Mouse (Mus musculus): ENCODE results near the gene Hist1h4f. TPM values are rescaled to one million over a fixed set of nuclear protein-coding genes. Genes with fewer than 3 reads are reported as not detected.
A peak's percentile ranks its signal among the peaks of the same experiment; 100 is the strongest.

Gene Hist1h4f
- total RNA-seq, 2 experiments from 2014 or later = 135 to 161 TPM

DNA sequence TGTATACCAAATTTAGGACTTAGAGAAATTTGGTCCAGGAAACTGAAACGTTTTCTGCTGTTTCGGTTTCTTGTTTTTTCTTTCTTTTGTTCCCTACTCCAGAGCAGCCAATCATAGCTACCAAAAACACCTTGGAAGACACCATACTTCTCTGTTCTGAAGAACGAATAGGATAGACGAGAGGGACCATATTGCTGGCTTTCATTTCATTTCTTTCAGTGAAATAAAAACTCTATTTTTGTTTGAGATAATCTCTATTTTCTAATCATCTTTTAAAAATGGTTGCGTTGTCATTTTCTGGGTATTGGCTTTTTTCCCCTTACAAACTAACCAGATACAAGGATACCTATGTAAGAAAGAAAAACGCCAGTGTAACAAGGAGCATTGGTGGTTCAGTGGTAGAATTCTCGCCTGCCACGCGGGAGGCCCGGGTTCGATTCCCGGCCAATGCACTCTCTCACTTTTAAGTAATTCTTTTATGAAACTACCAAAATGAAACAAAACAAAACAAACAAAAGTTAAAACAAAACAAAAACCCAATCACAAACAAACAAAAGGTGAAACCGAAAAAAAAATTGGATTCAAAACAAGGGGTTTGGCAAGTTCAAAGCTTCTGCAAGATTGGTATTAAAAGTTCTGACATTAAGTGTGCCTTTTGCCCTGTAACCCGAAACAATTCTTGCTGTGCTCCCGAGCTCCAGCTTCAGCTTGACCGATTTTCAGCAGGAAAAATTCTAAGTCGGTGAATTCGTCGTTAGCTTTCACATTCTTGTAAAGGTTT lies 34.4 kb downstream of the Hist1h4f start:
- DNase-seq (ENCODE audit: low spot score in 2 of 2) = peak; percentile 49 to 89

DNA sequence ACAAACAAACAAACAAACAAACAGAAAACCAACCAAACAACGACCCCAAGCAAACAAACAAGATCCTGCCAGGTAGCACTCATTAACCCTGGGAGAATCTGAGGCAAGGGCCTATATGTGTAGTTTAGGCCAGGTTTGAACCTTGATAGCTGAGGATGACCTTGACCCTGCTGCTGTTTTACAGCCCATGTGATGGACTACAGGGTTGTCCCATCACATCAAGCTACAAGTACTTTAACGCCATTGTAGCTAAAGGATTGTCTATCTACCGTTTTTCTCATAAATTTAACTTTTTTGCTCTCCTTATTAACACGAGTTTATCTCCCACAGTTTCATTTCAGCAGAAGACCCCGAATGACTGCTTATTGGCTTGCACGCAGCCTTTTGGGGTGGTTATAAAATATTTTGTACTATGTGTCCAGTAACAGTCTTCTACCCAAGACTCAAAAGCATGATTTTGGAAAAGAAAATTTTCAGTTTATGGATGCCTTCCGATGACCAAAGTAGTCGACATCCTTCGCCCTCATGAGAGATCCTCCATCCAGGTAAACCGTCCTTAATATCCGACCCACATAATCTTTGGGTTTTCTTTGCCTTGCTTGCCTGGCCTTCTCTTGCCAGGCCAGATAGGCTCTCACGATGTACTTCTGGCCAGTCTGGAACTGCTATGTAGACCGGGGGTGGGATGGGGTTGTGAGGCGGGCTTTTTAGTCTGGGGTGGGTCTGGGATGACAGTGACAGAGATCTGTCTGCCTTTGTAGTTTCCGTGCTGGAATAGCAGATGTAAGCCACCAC lies 35.4 kb downstream of the Hist1h4f start:
- no peak for DNase-seq (ENCODE audit: low spot score in 2 of 2)

DNA sequence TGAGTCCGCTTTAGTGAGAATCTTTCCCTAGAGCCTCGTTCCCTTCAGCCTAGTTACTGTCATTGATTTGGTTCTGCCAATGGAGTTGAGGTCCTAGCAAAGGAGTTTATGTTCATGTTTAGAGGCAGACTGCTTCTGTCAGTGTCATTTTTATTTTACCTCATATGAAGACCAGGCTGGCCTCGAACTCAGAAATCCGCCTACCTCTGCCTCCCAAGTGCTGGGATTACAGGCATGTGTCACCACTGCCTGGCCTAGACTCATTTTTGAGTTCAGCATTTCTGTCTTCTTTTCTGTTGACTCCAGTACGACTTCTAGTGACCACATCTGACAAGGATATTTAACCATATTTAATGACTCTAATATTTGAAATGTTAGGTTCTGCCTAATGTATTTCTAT lies 36.2 kb downstream of the Hist1h4f start:
- no peak for DNase-seq (ENCODE audit: low spot score in 2 of 2)

DNA sequence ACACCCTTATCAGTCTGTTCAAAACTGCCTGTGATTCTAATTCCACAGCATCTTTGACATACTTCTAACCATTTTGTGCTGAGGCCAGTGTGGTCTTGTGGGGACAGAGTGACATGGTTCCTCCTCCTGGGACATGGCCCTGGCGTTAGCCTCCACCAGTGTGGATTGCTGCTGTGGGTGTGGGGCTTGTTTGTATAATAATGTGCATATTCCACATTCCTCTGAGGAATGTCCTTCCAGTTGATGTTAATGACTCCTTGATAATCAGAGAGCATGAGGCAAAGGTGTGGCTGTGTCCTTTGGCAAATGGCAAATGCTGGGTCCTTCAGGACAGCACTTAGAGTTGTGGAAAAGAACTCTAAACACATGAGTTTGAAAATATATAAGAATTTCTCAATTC lies 37.9 kb downstream of the Hist1h4f start:
- DNase-seq (ENCODE audit: low spot score in 2 of 2) = no peak

DNA sequence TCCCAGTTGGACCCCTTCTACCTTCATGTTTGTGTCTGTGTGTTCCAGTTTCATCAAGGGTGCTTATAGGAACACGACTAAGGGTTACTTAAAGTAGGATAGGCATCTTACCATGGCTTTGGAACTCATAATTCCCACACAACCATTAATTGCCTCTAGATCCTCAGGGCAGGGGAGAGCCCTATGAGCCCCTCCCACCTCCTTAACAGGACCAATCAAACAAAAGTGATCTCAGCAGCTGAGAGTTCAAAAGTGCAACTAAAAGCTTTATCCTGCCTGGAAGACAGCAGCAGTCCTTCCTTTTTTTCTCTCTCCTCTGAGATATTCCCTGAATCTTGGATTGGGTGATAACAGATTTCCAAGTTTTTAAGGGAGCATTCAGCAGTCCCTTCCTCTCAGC lies 41.3 kb downstream of the Hist1h4f start:
- DNase-seq (ENCODE audit: low spot score in 2 of 2) = no peak

DNA sequence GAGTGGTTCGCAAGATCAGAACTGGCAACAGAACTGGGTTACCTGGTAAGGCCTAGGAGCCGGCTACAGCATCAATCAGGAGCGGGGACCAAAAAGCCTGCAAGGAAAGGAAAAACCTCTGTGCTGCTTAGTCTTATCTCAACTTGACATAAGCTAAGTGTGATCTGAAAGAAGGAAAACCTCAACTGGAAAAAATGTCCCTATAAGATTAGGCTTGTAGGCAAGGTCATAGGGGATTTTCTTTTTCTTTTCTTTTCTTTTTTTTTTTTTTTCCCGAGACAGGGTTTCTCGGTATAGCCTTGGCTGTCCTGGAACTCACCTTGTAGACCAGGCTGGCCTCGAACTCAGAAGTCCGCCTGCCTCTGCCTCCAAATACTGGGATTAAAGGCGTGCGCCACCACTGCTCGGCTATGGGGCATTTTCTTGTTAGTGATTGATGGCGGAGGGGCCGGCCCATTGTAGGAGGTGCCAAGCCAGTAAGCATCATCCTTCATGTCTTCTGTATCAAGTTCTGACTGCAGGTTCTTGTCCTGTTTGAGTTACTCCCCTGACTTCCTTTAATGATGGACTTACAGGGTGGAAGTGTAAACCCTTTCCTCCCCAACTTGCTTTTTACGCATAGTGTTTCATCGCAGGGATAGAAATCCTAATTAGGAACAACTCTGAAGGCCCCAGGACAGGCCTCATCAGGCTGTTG lies 44.5 kb downstream of the Hist1h4f start:
- DNase-seq (ENCODE audit: low spot score in 2 of 2) = no peak

DNA sequence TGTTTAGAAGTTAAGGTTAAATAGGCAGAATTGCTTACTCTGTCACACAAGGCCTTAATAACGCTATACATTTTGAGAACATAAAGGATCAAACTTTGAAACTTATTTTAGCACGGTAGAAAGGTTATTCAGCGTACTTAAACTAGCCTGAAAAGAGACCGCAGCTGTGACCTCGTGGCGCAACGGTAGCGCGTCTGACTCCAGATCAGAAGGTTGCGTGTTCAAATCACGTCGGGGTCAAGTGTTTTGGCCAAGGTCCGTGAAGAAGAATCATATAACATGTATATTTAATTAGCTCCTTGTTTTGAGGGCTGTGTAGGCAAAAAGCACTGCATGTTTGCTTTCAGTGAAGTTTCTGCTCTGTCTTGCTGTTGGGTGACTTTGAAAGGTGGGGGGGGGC lies 45.1 kb downstream of the Hist1h4f start:
- peak in 1 of 2 experiments; percentile 51 for DNase-seq (ENCODE audit: low spot score in 2 of 2)

DNA sequence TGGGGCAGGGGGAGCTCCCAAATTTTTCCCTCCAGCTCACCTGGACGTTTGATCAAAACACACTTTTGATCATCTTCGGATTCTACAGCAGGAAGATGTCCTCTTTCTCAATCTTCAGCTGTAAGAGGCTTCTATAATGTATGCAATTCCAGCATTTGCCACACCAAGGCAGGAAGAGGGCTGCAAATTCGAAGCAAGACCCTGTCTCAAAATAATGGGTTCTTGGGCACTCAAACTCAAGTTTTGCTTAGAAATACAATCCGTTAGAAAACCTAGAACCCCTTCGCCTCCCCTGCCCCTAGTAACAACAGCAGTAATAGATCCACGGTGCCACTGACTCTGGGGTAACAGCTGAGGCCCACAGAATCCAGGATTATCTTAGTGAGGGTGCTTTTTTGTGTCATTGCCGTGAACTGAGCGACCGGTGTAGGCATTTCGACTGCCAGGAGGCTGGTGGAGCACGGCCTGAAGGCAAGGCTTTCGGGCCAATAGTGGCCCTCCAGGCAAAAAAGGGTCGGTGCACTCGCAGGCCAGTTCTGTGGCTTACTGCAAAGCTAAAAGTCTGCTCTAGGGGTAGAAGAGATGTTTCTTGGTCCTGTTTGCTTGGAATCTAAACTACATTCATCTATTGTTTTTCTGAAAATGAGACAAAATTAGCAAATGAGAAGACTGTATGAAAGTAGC lies 45.6 kb downstream of the Hist1h4f start:
- no peak for DNase-seq (ENCODE audit: low spot score in 2 of 2)

DNA sequence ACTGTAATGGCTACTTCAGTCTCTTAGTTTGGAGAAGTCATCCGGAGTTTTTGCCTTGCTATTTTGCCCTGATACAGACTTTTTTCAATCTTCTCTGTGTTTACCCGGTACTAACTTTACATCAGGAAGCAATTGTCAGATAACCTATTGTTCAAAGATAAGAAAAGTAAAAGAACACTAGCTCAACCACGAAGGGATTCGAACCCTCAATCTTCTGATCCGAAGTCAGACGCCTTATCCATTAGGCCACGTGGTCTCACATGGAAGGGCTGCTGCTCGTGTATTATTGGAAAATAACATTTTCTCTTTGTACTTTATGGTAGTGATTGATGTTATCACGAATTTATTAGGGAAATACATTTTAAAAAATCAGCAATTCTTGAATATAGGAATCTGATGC lies 47.7 kb downstream of the Hist1h4f start:
- DNase-seq (ENCODE audit: low spot score in 2 of 2) = peak; percentile 30 to 90

DNA sequence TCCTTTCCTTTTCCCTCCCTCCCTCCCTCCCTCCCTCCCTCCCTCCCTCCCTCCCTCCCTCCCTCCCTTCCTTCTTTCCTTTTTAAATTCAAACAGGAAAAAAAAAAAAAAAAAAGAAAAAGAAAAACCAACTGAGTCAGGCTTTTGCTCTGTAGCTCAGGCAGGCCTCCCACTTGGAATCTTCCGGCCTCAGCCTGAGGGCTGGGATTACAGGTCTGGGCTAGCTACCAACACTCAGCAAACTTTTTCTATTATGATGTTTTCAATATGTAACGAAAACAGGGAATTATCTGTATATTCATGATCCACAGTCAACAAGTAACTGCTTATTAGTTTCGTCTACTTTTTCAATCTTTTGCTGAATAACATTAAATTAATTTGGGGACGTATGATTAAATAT lies 48.5 kb downstream of the Hist1h4f start:
- DNase-seq (ENCODE audit: low spot score in 2 of 2) = no peak

DNA sequence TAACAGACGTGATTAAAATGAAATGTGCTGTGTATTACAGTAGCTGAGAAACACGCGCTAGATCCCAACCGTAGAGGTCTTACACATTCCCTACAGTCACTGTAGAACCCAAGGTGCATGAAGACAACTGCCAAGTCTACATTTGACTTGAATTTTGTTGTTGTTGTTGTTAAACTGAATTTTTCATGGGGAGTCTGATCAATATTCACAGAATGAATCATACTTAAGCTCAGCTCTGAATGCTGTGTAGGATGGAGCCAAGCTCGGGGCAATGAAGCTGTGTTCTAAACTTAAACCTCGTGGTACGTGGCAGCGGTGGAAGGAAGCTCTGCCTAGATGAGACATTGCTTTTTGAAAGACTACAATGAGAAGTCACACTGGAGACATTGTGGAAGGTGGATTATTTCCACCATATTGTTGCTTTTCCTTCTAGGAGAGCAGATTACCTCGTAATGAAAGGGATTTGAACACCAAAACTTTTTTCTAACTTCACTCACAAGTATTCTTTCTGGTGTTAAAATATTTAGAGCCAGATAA lies 49.3 kb downstream of the Hist1h4f start:
- DNase-seq (ENCODE audit: low spot score in 2 of 2) = no peak

DNA sequence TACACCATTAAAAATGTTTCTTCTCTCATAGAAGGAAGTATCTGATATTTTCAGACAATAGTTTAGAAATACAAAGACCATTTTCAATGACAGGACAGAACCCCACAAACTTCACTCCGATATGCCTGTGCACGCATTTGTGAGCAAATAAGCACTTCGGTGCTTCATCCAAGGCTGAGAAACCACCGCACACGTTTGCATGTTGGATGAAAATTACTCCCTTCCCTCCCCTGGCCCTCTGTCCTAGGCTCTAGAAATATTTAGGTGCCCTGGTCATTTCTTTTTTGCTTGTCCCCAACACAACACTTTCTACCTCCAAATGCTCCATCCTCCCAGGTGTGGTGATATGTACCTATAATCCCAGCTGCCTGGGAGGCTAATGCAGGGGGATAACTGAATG lies 49.9 kb downstream of the Hist1h4f start:
- no peak for DNase-seq (ENCODE audit: low spot score in 2 of 2)

Small RNAs within 50 kb of the gene (microRNA-seq; reads per million reads assigned to microRNA genes)
- gene Gm44297 (0 reads per million in 2 experiments), gene Gm44359 (0 reads per million in 2 experiments), gene Gm44394 (0 reads per million in 2 experiments), gene n-TStga1 (0.59 to 0.99 reads per million in 2 experiments)

Other genes starting within 250 kb of the Hist1h4f start
- gene Zfp322a, start 182.4 kb downstream of the Hist1h4f start, total RNA-seq (2021) = 10 to 100 TPM; 30.8 to 31.6 TPM
- gene Abt1, start 127.8 kb downstream of the Hist1h4f start, total RNA-seq (2021) = 1 to 10 TPM; 8.8 to 9.5 TPM
- not detected for gene Btn1a1, start 85.7 kb downstream of the Hist1h4f start, total RNA-seq (2021)
- 1 to 10 TPM in 1 of 2 experiments, under 1 TPM in 1; 0.91 to 1.4 TPM for gene Btn2a2, start 62.8 kb downstream of the Hist1h4f start, total RNA-seq (2021)
- gene Hist1h4h, start 20.6 kb downstream of the Hist1h4f start, total RNA-seq (2021) = 100 to 1,000 TPM; 331 to 357 TPM
- 1 to 10 TPM in 1 of 2 experiments, not detected in 1; 3.0 TPM for gene Hist1h2af, start 17.7 kb downstream of the Hist1h4f start, total RNA-seq (2021)
- 1 to 10 TPM; 2.1 to 4.9 TPM for gene Hist1h3g, start 16.2 kb downstream of the Hist1h4f start, total RNA-seq (2021)
- gene Hist1h2bh, start 8.3 kb downstream of the Hist1h4f start, total RNA-seq (2021) = under 1 TPM; 0.43 to 0.54 TPM
- 10 to 100 TPM; 15.1 to 16.5 TPM for gene Hist1h3f, start 7.6 kb downstream of the Hist1h4f start, total RNA-seq (2021)
- gene Hist1h1d, start 1.6 kb upstream of the Hist1h4f start, total RNA-seq (2021) = 1 to 10 TPM; 3.1 to 4.0 TPM
- 10 to 100 TPM; 39.8 to 44.6 TPM for gene Hist1h3e, start 10.7 kb upstream of the Hist1h4f start, total RNA-seq (2021)
- gene Hist1h2ae, start 19.6 kb upstream of the Hist1h4f start, total RNA-seq (2021) = 1 to 10 TPM; 3.9 to 8.2 TPM
- 10 to 100 TPM; 58.3 to 66.2 TPM for gene Hist1h2bg, start 19.7 kb upstream of the Hist1h4f start, total RNA-seq (2021)
- gene Hist1h2bf, start 22.5 kb upstream of the Hist1h4f start, total RNA-seq (2021) = 10 to 100 TPM; 24.1 to 24.2 TPM
- 1 to 10 TPM; 3.8 to 7.1 TPM for gene Hist1h2ad, start 22.7 kb upstream of the Hist1h4f start, total RNA-seq (2021)
- 10 to 100 TPM; 11.8 to 13.6 TPM for gene Hist1h3d, start 24.1 kb upstream of the Hist1h4f start, total RNA-seq (2021)
- gene Hist1h4d, start 29.9 kb upstream of the Hist1h4f start, total RNA-seq (2021) = 100 to 1,000 TPM; 152 to 153 TPM
- gene Hist1h2be, start 69.5 kb upstream of the Hist1h4f start, total RNA-seq (2021) = 10 to 100 TPM; 10.2 to 11.3 TPM
- gene Hist1h1e, start 70.9 kb upstream of the Hist1h4f start, total RNA-seq (2021) = 10 to 100 TPM; 41.8 to 45.0 TPM
- 1 to 10 TPM; 2.3 to 3.4 TPM for gene Hist1h2ac, start 132.3 kb upstream of the Hist1h4f start, total RNA-seq (2021)
- 10 to 100 TPM; 53.5 to 63.1 TPM for gene Hist1h2bc, start 132.6 kb upstream of the Hist1h4f start, total RNA-seq (2021)
- gene Hist1h1t, start 144.2 kb upstream of the Hist1h4f start, total RNA-seq (2021) = not detected
- 100 to 1,000 TPM; 104 to 112 TPM for gene Hist1h4c, start 146.8 kb upstream of the Hist1h4f start, total RNA-seq (2021)
- 1 to 10 TPM; 4.1 to 4.2 TPM for gene Hfe, start 159.2 kb upstream of the Hist1h4f start, total RNA-seq (2021)
- gene Hist1h1c, start 187.2 kb upstream of the Hist1h4f start, total RNA-seq (2021) = 10 to 100 TPM; 47.0 to 47.3 TPM
- under 1 TPM; 0.62 to 0.63 TPM for gene Hist1h3c, start 194.0 kb upstream of the Hist1h4f start, total RNA-seq (2021)
- gene Hist1h2bb, start 195.1 kb upstream of the Hist1h4f start, total RNA-seq (2021) = 10 to 100 TPM; 15.7 to 19.5 TPM
- 10 to 100 TPM; 28.1 to 35.2 TPM for gene Hist1h2ab, start 199.5 kb upstream of the Hist1h4f start, total RNA-seq (2021)
- gene Hist1h3b, start 200.6 kb upstream of the Hist1h4f start, total RNA-seq (2021) = 1 to 10 TPM; 7.6 to 9.4 TPM
- gene Hist1h4b, start 205.4 kb upstream of the Hist1h4f start, total RNA-seq (2021) = 10 to 100 TPM; 73.0 to 74.7 TPM
- gene Hist1h4a, start 209.6 kb upstream of the Hist1h4f start, total RNA-seq (2021) = 10 to 100 TPM; 42.9 to 49.4 TPM
- 10 to 100 TPM; 27.5 to 33.9 TPM for gene Hist1h3a, start 210.7 kb upstream of the Hist1h4f start, total RNA-seq (2021)
- gene Hist1h1a, start 212.0 kb upstream of the Hist1h4f start, total RNA-seq (2021) = 10 to 100 TPM; 15.7 to 16.5 TPM
- gene Trim38, start 218.3 kb upstream of the Hist1h4f start, total RNA-seq (2021) = not detected

Measured in layer of hippocampus, adult 18-20 months (tissue).